Mouse (Mus musculus): Measurements from ENCODE around the gene Tmem176a.
"Not testable (repeated sequence)": the region's sequence is repeated elsewhere in the genome, so short reads cannot be mapped to it uniquely, and the experiment has no call there.

Gene Tmem176a

DNA sequence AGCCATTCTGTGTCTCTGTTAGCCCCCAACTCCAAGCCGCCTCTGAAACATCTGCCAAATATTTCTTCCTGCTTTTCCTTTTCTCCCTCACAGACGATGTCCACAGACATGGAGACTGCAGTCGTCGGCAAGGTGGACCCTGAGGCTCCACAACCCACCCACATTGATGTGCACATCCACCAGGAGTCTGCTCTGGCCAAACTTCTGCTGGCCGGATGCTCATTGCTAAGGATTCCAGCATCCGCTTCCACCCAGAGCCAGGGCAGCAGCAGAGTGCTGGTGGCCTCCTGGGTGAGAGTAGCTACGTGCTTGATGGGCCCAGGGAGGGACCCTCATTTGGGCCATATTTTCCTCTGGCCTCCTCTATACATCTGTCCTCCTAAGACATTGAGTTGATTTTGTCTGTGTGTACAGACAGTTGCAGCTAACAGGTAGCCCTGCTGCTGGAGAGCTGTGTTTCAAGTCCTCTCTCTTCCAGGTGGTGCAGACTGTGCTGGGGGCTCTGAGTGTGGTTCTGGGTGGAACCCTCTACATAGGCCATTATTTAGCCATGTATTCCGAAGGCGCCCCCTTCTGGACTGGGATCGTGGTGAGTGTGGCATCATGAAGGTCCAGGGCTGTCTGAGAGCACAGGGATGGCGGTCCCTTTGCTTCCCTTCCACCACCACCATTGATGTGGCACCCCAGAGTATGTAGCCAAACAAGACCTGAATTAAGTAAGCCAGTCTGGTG lies 1.6 kb downstream of the Tmem176a start:
- peak; percentile 57 for DNase-seq (ENCODE audit: low spot score)

DNA sequence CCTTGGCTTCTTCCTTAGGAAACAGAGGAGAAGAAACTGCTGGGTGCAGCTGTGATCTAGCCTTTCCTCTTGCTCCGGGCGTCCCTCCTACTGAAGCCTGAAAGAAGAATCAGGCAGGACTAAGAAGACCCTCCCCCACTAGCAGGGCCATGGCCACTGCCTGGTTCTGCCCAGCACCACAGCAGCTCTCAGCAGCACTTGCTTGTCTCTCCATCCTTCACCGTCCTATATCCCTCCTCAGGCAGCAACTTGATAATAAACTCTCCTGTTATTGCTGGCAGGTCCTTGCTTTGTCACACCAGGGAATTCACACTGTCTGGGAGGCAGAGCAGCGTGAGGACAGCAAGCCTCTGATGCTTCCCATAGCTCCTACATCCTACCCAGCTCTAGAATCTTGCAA lies 4.4 kb downstream of the Tmem176a start:
- DNase-seq (ENCODE audit: low spot score): no peak

GRCm38 (mm10) chr6:48851820-48852491 lies 11.2 kb downstream of the Tmem176a start:
- peak; percentile 66 for DNase-seq (ENCODE audit: low spot score)

DNA sequence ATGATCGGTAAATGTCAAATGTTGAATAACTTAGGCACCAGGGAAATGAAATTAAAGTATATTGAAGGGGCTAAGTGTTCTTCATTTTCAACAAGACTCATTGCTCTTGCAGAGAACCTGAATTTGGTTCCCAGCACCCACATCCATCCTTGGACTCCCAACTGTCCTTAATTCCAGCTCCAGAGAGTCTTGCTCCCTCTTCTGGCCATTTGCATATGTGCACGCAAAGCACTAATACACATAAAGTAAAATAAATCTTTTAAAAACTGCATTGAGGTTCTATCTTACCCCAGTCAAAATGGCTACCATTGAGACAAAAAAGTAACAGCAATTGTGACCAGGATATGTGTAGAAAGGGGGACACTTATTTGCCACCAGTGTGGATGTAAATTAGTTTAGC lies 13.4 kb downstream of the Tmem176a start:
- no peak for DNase-seq (ENCODE audit: low spot score)

DNA sequence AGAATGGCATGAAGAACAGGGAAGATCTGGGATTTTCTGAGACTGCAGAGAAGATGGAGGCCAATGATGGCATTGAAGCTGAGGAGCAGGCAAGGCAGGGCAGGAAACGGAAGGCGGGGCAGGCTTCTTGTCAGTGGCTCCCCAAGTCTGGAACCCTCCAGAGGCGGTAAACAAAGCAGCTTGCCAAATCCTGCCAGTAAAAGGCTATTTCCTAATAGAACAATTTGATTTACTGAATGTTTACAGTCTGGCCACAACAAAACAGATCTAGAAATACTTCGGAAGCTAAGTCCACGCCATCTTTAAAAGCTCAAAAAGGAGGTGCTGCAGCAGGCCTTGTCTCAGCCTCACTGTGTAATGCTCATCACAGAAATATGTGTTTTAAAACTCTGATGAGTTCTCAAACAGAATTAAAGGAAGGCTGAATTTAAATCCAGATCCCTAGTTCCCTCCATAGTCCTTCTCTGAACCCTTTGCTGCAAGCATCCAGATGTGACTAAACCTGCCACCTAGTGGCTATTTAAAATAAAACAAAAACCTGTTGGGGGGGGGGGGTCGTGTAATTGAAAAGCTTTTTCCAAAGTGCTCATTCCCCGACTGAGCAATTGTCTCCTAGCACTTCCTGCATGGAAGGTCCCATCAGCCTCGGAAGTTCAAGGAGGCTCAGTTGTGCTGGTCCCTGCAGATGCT lies 17.0 kb downstream of the Tmem176a start:
- no peak for DNase-seq (ENCODE audit: low spot score)

DNA sequence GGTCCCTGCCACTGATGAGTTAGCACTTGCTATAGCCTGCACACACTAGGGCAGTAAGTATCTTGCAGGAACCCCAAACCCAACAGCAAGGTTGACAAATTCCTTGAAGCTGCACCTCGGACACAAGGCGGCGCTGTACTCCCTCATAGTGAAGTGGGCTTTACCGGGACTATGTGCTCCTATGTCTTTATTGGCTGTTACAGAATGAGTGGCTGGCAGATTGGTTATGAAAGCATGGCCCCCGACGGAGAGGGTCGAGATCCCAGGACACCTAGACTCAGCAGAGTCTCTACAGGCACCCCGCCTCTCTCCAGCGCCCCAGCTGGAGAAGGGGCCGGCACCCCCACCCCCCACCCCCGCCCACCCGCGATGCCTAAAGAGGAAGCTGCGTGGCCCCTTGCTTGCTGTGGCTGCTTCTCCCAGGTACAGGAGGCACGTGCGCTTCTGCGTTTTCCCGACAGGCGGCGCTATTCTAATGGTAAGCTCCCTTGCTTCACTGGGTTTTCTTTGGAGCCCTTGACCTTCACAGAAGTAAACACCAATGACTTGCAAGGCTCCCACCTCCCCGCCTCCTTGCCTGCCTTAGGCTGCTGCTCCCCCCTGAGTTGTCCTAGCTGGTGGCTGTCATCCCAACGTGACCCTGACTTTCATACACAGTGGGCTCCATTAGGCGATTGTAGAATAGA lies 19.6 kb downstream of the Tmem176a start:
- peak; percentile 76 for DNase-seq (ENCODE audit: low spot score)

- no peak for DNase-seq (ENCODE audit: low spot score)
These were observed 20.1 kb downstream of the Tmem176a start for GRCm38 (mm10) chr6:48860851-48861250.

DNA sequence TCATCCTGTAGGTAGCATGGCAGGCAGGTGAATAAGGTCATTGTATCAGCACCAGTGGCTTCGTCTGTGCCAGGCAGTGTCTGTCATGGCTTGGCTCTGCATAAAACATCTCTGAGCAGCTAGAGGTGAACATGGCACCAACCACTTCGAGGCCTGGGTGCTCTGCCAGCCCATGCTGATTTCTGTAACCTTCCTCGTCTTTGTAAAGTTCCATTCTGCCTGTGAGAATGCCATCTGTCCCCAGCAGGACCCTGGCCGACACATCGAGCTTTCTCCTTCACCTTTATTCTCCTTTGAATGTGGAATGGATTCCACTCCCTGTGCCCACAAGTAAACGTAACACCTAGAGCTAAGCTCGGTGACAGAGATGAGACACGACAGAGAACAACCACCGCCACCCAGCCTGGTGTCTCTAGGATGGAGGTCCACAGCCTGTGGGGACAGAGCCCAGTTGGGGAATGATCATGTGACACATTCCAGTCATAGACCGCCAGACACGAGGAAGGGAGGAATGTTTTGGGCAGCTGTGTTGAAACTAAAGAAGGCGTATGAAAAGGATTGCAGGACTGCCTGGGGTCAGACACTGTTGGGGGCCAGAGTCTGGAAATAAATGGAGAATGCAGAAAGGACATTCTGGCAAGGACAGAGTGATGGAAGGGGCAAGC lies 21.0 kb downstream of the Tmem176a start:
- DNase-seq (ENCODE audit: low spot score): no peak

DNA sequence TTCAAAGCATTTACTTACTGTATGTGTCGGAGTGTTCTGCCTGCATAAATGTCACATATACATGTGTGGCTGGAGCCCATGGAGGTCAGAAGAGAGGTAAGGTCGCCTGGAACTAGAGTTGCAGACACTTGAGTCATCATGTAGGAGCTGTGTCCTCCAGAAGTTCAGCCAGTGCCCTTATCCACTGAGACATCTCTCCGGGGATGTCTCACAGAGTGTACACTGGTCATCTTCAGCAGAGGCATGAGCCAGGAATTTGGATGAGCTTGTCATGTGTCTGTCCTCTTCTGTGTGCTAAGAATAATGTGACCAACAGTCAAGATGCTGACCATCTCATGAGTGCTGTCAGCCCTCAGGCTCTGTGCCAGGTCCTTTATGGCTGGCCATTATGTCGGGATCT lies 22.1 kb downstream of the Tmem176a start:
- DNase-seq (ENCODE audit: low spot score): no peak

GRCm38 (mm10) chr6:48863488-48863887 lies 22.8 kb downstream of the Tmem176a start:
- no peak for DNase-seq (ENCODE audit: low spot score)

- no peak for DNase-seq (ENCODE audit: low spot score)
These were observed 23.5 kb downstream of the Tmem176a start for GRCm38 (mm10) chr6:48864181-48864580.

DNA sequence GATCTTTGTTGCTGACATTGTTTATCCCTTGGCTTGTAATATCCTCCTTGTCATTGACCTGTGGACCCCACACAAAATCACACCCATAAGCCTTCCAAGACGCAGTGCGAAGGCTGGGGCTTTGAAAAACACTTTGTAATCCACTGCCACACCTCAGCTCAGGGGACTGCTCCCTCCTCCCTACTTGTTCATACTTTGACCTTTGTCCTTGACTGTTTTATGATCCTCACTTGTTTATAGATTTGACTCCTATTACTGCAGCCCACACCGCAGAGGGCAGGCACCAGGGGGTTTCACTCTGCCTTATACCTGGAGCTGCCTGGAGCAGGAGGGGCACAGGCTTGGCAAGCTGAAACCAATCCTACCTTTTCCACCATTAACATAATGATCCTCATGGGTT lies 24.0 kb downstream of the Tmem176a start:
- DNase-seq (ENCODE audit: low spot score): no peak

- DNase-seq (ENCODE audit: low spot score): no peak
These were observed 24.5 kb downstream of the Tmem176a start for GRCm38 (mm10) chr6:48865152-48865745.

- DNase-seq (ENCODE audit: low spot score): not testable (repeated sequence)
These were observed 25.7 kb downstream of the Tmem176a start for GRCm38 (mm10) chr6:48866355-48866950.

GRCm38 (mm10) chr6:48867158-48867557 lies 26.4 kb downstream of the Tmem176a start:
- DNase-seq (ENCODE audit: low spot score): no peak

GRCm38 (mm10) chr6:48869774-48870173 lies 29.1 kb downstream of the Tmem176a start:
- DNase-seq (ENCODE audit: low spot score): no peak

DNA sequence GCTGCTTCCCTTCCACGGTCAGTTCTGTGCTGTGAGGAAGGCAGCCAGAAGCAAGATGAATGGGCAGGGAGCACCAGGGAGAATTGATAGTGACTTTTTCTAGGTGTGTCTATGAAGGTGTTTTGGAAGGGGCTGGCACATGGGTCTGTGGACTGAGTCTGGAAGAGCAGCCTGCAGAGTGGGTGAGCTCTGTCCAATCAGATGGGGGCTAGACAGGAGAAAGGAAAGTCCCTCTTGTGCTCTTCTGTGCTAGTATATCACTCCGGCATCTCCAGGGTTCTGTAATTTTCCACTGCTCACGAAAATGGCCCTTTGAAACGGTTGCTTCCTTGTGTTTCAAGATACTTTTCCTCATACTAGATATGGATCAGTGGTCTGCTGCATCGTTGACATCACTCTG lies 31.9 kb downstream of the Tmem176a start, which contains the start of gene Aoc1:
Gene Aoc1 (plus strand): TSS at position 301 of the 400 bp plus-strand sequence.
- DNase-seq (ENCODE audit: low spot score): no peak

- DNase-seq (ENCODE audit: low spot score): no peak
These were observed 33.9 kb downstream of the Tmem176a start for GRCm38 (mm10) chr6:48874576-48874975.

GRCm38 (mm10) chr6:48875515-48875914 lies 34.8 kb downstream of the Tmem176a start:
- no peak for DNase-seq (ENCODE audit: low spot score)

DNA sequence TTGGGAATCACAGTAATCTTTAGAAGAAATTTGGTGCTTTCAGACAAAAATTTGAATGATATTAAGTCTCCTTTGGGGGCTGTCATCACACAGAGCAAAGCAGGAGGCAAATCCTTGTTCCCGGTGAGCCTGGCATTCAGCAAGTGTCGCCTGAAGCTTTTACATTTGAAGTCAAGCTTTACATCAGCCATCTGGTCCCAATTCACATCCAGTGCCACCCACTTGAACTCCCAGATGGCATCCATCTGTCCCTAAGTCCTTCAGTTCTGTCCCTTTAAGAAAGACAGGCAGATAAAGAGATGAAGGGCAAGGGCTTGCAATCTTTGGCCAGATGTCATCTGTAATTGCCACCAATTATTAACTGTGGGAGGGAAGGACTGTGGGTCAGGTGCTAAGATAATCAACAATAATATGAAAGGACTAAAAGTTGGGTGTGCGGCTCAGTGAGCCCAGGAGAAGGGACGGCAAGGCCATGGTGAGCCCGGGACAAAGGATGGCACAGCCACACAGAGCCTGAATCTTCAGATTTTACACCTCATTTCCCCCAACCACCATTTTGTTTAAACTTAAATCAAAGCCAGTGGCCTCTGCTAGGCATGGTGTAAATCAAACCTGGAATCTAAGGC lies 35.9 kb downstream of the Tmem176a start:
- DNase-seq (ENCODE audit: low spot score): no peak

DNA sequence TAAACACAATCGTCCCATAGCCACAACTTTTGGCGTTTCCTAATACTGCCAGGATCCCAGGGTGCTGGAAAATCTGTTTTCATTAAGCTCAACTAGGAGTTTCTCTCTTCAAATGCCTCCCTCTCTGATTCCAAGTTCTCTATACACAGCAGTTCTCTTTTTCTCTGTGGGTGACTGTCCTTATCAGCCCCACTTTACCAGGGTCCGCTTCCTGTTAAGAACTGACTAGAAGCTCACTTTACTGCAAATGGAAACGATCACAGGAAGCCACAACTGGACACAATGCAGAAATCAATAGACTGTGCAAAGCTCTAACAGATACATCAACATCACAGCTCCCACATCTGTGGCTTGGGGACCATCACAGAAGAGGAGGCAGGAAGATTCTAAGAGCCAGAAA lies 53.5 kb downstream of the Tmem176a start:
- no peak for DNase-seq (ENCODE audit: low spot score)
